Mouse (Mus musculus) MEL (cell line): ENCODE results near the gene Mrnip.
A peak's percentile ranks its signal among the peaks of the same experiment; 100 is the strongest.

Source experiments
- CTCF ChIP-seq, 3 experiments: IDR thresholded peaks in 2 of 3; conservative IDR thresholded peaks in 1 of 3; 2 replicates each; pipeline ENCODE4 v1.5.1; 2011 to 2012; ENCODE audit warnings: low read length in 3 of 3, low read depth in 2 of 3, mild to moderate bottlenecking in 2 of 3, improper control_type of control experiment in 1 of 3, inconsistent platforms in 1 of 3, mixed read lengths in 1 of 3, moderate library complexity in 1 of 3; ENCODE audit not compliant: control insufficient read depth in 1 of 3, insufficient read depth in 1 of 3, poor library complexity in 1 of 3, severe bottlenecking in 1 of 3
- E2F4 ChIP-seq: IDR thresholded peaks from 2 replicates; pipeline ENCODE4 v1.6.1; 2011; ENCODE audit warnings: low read depth, low read length, improper control_type of control experiment, borderline replicate concordance
- EP300 ChIP-seq, 2 experiments: IDR thresholded peaks; 2 replicates each; pipeline ENCODE4 v1.6.1; 2011; ENCODE audit warnings: improper control_type of control experiment in 2 of 2, low read length in 2 of 2, low read depth in 1 of 2, mild to moderate bottlenecking in 1 of 2
- USF2 ChIP-seq, 2 experiments: IDR thresholded peaks; 2 replicates each; pipeline ENCODE4 v1.6.1; 2011 to 2012; ENCODE audit warnings: improper control_type of control experiment in 2 of 2, low read length in 2 of 2, borderline replicate concordance in 1 of 2, inconsistent platforms in 1 of 2, low read depth in 1 of 2, mild to moderate bottlenecking in 1 of 2; ENCODE audit not compliant: insufficient read depth in 1 of 2

GRCm38 (mm10) chr11:50210101-50210504, 35.9 kb downstream of the Mrnip start:
- TF ChIP-seq CTCF (IDR thresholded peaks at IDR 0.05 in 2 of 3, conservative IDR thresholded peaks at IDR 0.05 in 1 of 3; ENCODE audit: control insufficient read depth in 1 of 3, insufficient read depth in 1 of 3, low read depth in 2 of 3, low read length in 3 of 3, poor library complexity in 1 of 3, severe bottlenecking in 1 of 3) (no peak), USF2 (IDR thresholded peaks at IDR 0.05; ENCODE audit: borderline replicate concordance in 1 of 2, insufficient read depth in 1 of 2, low read depth in 1 of 2, low read length in 2 of 2) (no peak), EP300 (IDR thresholded peaks at IDR 0.05; ENCODE audit: low read depth in 1 of 2, low read length in 2 of 2) (peak in 1 of 2 experiments; percentile 31; a peak in 1 of 4 replicates), E2F4 (no peak)
